Mouse (Mus musculus): ENCODE data around the gene H2afy. TPM values are rescaled to one million over a fixed set of nuclear protein-coding genes. Genes with fewer than 3 reads are reported as not detected.

H2afy gene
- polyA plus RNA-seq (2012; rRNA removed) (231 and 297 TPM in 2 replicates), polyA plus RNA-seq (2014; fragmentation: Nextera tagmentation; extraction: Ambion mirVana) (304 and 351 TPM in 2 replicates)

GRCm38 (mm10) chr13:56136200-56136599 is at the start of gene H2afy:
TSS of gene H2afy (minus strand) at chr13:56136361.
- WGBS: 86% methylated on average over 2 of the region's 2 CpGs
- DNase-seq (ENCODE audit: low spot score): no peak
- Histone ChIP-seq H3K4me3 (replicated peaks; ENCODE audit: low read length) (peak within 1 kb of the TSS; percentile 98), H3K9ac (ENCODE audit: low read depth, low read length, severe bottlenecking) (peak within 1 kb of the TSS; percentile 97), H3K27me3 (ENCODE audit: control insufficient read depth, insufficient read depth, low read length) (no peaks in the 10 kb centered on the region), H3K4me1 (ENCODE audit: control insufficient read depth, insufficient read depth, low read length) (peaks cover 31% of the 10 kb centered on the region), H3K36me3 (ENCODE audit: control insufficient read depth, insufficient read depth, low read length) (peaks cover 7% of the 10 kb centered on the region; the same call in 1 of the 2 replicates), H3K9me3 (ENCODE audit: control insufficient read depth, low read length) (no peaks in the 10 kb centered on the region), H3K4me2 (replicated peaks; ENCODE audit: low read depth, low read length, severe bottlenecking) (peak within 1 kb of the TSS; percentile 90), H3K27ac (replicated peaks; ENCODE audit: low read depth, low read length) (peak within 1 kb of the TSS; percentile 88)
- ATAC-seq (ENCODE audit: low FRiP score, low read depth): no peak
- TF ChIP-seq POLR2A (IDR thresholded peaks at IDR 0.05; ENCODE audit: borderline replicate concordance, extremely low read depth, insufficient read depth, insufficient read length): no peak

DNA sequence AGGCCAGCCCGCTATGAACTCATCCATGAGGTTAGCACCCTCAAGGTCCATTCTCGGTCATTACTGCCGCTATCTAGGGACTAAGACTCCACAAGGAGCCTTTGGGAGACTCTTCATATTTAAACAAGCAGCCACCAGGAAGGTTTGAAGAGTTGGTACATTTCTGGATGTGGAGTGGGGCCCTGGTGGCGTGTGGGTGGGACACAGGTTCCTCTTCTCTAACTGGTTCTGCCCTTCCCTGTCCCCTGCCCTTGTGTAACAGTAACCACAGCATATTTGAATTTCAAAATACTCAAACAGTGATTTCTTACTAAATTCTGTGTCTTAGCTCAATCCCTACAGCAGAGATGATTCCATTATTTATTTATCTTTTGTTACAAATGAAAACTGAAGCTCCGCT is 47.5 kb upstream of the H2afy start:
- Histone ChIP-seq H3K9me3 (ENCODE audit: control insufficient read depth, low read length) (no peaks in the 10 kb centered on the region), H3K27me3 (ENCODE audit: control insufficient read depth, insufficient read depth, low read length) (no peaks in the 10 kb centered on the region), H3K27ac (replicated peaks; ENCODE audit: low read depth, low read length) (no peak overlapping the region), H3K9ac (ENCODE audit: low read depth, low read length, severe bottlenecking) (no peak overlapping the region), H3K4me2 (replicated peaks; ENCODE audit: low read depth, low read length, severe bottlenecking) (no peak overlapping the region), H3K4me3 (replicated peaks; ENCODE audit: low read length) (no peak overlapping the region), H3K4me1 (ENCODE audit: control insufficient read depth, insufficient read depth, low read length) (no peaks in the 10 kb centered on the region), H3K36me3 (ENCODE audit: control insufficient read depth, insufficient read depth, low read length) (no peaks in the 10 kb centered on the region)
- DNase-seq (ENCODE audit: low spot score) (no peak), ATAC-seq (ENCODE audit: low FRiP score, low read depth) (no peak)
- 93% methylated on average over 5 of the region's 5 CpGs for WGBS
- TF ChIP-seq POLR2A (IDR thresholded peaks at IDR 0.05; ENCODE audit: borderline replicate concordance, extremely low read depth, insufficient read depth, insufficient read length): no peak

GRCm38 (mm10) chr13:56181424-56181823 is 45.3 kb upstream of the H2afy start:
- Histone ChIP-seq H3K4me1 (ENCODE audit: control insufficient read depth, insufficient read depth, low read length) (peaks cover under 1% of the 10 kb centered on the region; the same call in 1 of the 2 replicates), H3K4me2 (replicated peaks; ENCODE audit: low read depth, low read length, severe bottlenecking) (no peak overlapping the region), H3K9ac (ENCODE audit: low read depth, low read length, severe bottlenecking) (no peak overlapping the region), H3K27ac (replicated peaks; ENCODE audit: low read depth, low read length) (no peak overlapping the region), H3K4me3 (replicated peaks; ENCODE audit: low read length) (no peak overlapping the region), H3K36me3 (ENCODE audit: control insufficient read depth, insufficient read depth, low read length) (no peaks in the 10 kb centered on the region), H3K27me3 (ENCODE audit: control insufficient read depth, insufficient read depth, low read length) (no peaks in the 10 kb centered on the region), H3K9me3 (ENCODE audit: control insufficient read depth, low read length) (no peaks in the 10 kb centered on the region)
- no peak for TF ChIP-seq POLR2A (IDR thresholded peaks at IDR 0.05; ENCODE audit: borderline replicate concordance, extremely low read depth, insufficient read depth, insufficient read length)
- WGBS: 73% methylated on average over 8 of the region's 8 CpGs
- no peak for DNase-seq (ENCODE audit: low spot score)
- ATAC-seq (ENCODE audit: low FRiP score, low read depth): no peak

DNA sequence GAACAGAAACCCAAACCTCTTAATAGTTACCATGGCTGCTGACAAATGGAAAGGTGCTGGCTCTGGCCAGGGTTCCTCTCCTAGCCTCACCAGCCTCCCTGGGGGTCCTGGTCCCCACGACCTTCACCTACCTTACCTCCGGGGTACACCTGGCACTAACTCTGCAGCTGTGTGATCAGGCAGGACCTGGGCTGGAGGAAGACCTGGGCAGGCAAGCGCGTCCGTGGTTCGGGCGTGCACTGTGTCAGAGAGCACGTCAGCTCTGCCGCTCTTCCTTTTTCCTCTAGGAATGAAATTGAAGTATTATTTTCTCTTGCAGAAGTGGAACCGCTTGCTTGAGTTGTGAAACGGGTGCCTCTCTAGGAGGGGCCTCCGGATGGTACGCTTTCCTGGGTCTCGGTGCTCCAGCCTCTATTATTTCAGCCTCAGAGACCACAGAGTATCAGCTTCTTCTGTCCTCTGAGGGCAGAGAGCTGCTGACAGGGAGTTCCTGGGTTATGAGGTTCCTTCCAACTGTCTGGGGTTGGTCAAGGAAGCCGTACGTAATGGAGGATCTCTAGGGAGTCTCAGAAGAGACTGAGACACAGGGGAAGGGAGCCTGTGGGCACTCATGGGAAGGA is 42.4 kb upstream of the H2afy start, which contains the start of gene Tifab:
Tifab (minus strand) TSS at position 470 of the 620 bp plus-strand sequence.
- H3K27ac ChIP-seq (replicated peaks; ENCODE audit: low read depth, low read length): no peak within 1 kb of the TSS
- ATAC-seq (ENCODE audit: low FRiP score, low read depth): no peak

DNA sequence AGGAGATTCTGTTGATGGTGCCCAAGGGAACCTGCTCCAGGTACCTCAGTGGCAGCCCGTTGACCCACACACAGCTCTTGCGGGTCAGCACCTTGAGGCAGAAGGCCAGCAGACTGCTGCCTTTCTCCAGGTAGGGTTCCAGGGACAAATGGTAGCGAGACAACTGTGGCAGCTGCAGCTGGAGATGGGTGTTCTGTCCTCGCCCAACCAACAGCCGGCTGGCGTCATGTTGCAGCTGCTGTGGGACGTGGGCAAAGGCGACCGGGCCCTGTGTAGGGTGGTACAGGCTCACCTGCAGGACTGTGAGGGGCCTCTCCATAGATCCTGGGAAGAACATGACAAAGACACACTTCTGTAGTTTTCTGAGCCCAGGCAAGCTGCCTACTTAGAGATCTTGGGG is 40.1 kb upstream of the H2afy start:
- H3K4me1 ChIP-seq (ENCODE audit: control insufficient read depth, insufficient read depth, low read length): peaks cover 34% of the 10 kb centered on the region
- no peak for DNase-seq (ENCODE audit: low spot score)
- WGBS: 85% methylated on average over 9 of the region's 9 CpGs

More for the DNA sequence above, 42.4 kb upstream of the H2afy start, which contains the start of gene Tifab:
- WGBS: 91% methylated on average over 16 of the region's 16 CpGs
- H3K27me3 ChIP-seq (ENCODE audit: control insufficient read depth, insufficient read depth, low read length): no peaks in the 10 kb centered on the region
- H3K9ac ChIP-seq (ENCODE audit: low read depth, low read length, severe bottlenecking): no peak within 1 kb of the TSS
- no peak for TF ChIP-seq POLR2A (IDR thresholded peaks at IDR 0.05; ENCODE audit: borderline replicate concordance, extremely low read depth, insufficient read depth, insufficient read length)
- DNase-seq (ENCODE audit: low spot score): no peak
- no peaks in the 10 kb centered on the region for H3K36me3 ChIP-seq (ENCODE audit: control insufficient read depth, insufficient read depth, low read length)
- no peak within 1 kb of the TSS for H3K4me2 ChIP-seq (replicated peaks; ENCODE audit: low read depth, low read length, severe bottlenecking)
- peaks cover 15% of the 10 kb centered on the region for H3K4me1 ChIP-seq (ENCODE audit: control insufficient read depth, insufficient read depth, low read length)
- H3K9me3 ChIP-seq (ENCODE audit: control insufficient read depth, low read length): no peaks in the 10 kb centered on the region
- H3K4me3 ChIP-seq (replicated peaks; ENCODE audit: low read length): no peak within 1 kb of the TSS

More for the DNA sequence above, 40.1 kb upstream of the H2afy start:
- Histone ChIP-seq H3K27me3 (ENCODE audit: control insufficient read depth, insufficient read depth, low read length) (no peaks in the 10 kb centered on the region), H3K27ac (replicated peaks; ENCODE audit: low read depth, low read length) (no peak overlapping the region), H3K36me3 (ENCODE audit: control insufficient read depth, insufficient read depth, low read length) (no peaks in the 10 kb centered on the region), H3K4me2 (replicated peaks; ENCODE audit: low read depth, low read length, severe bottlenecking) (no peak overlapping the region), H3K9me3 (ENCODE audit: control insufficient read depth, low read length) (no peaks in the 10 kb centered on the region), H3K9ac (ENCODE audit: low read depth, low read length, severe bottlenecking) (no peak overlapping the region), H3K4me3 (replicated peaks; ENCODE audit: low read length) (no peak overlapping the region)
- no peak for TF ChIP-seq POLR2A (IDR thresholded peaks at IDR 0.05; ENCODE audit: borderline replicate concordance, extremely low read depth, insufficient read depth, insufficient read length)
- ATAC-seq (ENCODE audit: low FRiP score, low read depth): peak; percentile 13; the same call in 1 of the 2 replicates
